Mouse (Mus musculus): ENCODE data around the gene Tap2. TPM values are rescaled to one million over a fixed set of nuclear protein-coding genes. Genes with fewer than 3 reads are reported as not detected.
A peak's percentile ranks its signal among the peaks of the same experiment; 100 is the strongest.

Tap2 gene
- polyA plus RNA-seq, 2 experiments: 2.4 to 2.9 TPM

- Histone ChIP-seq H3K27ac (replicated peaks; ENCODE audit: low read depth, low read length) (no peak overlapping the region), H3K4me3 (replicated peaks; ENCODE audit: low read length) (no peak overlapping the region), H3K27me3 (ENCODE audit: control insufficient read depth, insufficient read depth, low read length) (peaks cover 75% of the 10 kb centered on the region), H3K4me1 (ENCODE audit: control insufficient read depth, insufficient read depth, low read length) (peaks cover 3% of the 10 kb centered on the region; the same call in 1 of the 2 replicates), H3K9me3 (ENCODE audit: control insufficient read depth, low read length) (no peaks in the 10 kb centered on the region), H3K36me3 (ENCODE audit: control insufficient read depth, insufficient read depth, low read length) (no peaks in the 10 kb centered on the region), H3K9ac (ENCODE audit: low read depth, low read length, severe bottlenecking) (no peak overlapping the region), H3K4me2 (replicated peaks; ENCODE audit: low read depth, low read length, severe bottlenecking) (no peak overlapping the region)
- WGBS: 87% methylated on average over 4 of the region's 4 CpGs
- DNase-seq (ENCODE audit: low spot score): no peak
- TF ChIP-seq POLR2A (IDR thresholded peaks at IDR 0.05; ENCODE audit: borderline replicate concordance, extremely low read depth, insufficient read depth, insufficient read length): no peak
- ATAC-seq (ENCODE audit: low FRiP score, low read depth): no peak
These were observed 8.6 kb upstream of the Tap2 start for GRCm38 (mm10) chr17:34194723-34195122.

DNA sequence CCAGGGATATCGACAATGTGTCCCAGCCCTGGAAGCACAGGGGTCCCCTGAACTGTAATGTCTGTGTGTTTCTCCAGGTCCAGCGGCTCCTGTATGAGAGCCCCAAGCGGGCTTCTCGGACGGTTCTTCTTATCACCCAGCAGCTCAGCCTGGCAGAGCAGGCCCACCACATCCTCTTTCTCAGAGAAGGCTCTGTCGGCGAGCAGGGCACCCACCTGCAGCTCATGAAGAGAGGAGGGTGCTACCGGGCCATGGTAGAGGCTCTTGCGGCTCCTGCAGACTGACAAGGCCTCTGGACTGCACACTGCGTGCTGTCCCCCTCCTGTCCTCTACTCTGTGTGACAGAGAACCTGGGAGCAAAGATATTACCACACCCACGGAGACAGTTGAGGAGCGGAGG, 6.8 kb upstream of the Tap2 start:
- Histone ChIP-seq H3K36me3 (ENCODE audit: control insufficient read depth, insufficient read depth, low read length) (no peaks in the 10 kb centered on the region), H3K27me3 (ENCODE audit: control insufficient read depth, insufficient read depth, low read length) (peaks cover 75% of the 10 kb centered on the region), H3K4me3 (replicated peaks; ENCODE audit: low read length) (no peak overlapping the region), H3K27ac (replicated peaks; ENCODE audit: low read depth, low read length) (no peak overlapping the region), H3K9ac (ENCODE audit: low read depth, low read length, severe bottlenecking) (no peak overlapping the region), H3K9me3 (ENCODE audit: control insufficient read depth, low read length) (no peaks in the 10 kb centered on the region), H3K4me1 (ENCODE audit: control insufficient read depth, insufficient read depth, low read length) (peaks cover 3% of the 10 kb centered on the region; the same call in 1 of the 2 replicates), H3K4me2 (replicated peaks; ENCODE audit: low read depth, low read length, severe bottlenecking) (no peak overlapping the region)
- no peak for TF ChIP-seq POLR2A (IDR thresholded peaks at IDR 0.05; ENCODE audit: borderline replicate concordance, extremely low read depth, insufficient read depth, insufficient read length)
- ATAC-seq (ENCODE audit: low FRiP score, low read depth): no peak
- DNase-seq (ENCODE audit: low spot score): no peak
- 26% methylated on average over 12 of the region's 12 CpGs for WGBS

GRCm38 (mm10) chr17:34196941-34197894, 6.1 kb upstream of the Tap2 start, which contains the start of gene Psmb8:
Gene Psmb8 (plus strand): TSS chr17:34197721.
- no peak within 1 kb of the TSS for H3K27ac ChIP-seq (replicated peaks; ENCODE audit: low read depth, low read length)
- ATAC-seq (ENCODE audit: low FRiP score, low read depth) (peak; percentile 84), DNase-seq (ENCODE audit: low spot score) (peak; percentile 85)
- peaks cover 67% of the 10 kb centered on the region for H3K27me3 ChIP-seq (ENCODE audit: control insufficient read depth, insufficient read depth, low read length)
- 5% methylated on average over 40 of the region's 41 CpGs for WGBS
- H3K4me3 ChIP-seq (replicated peaks; ENCODE audit: low read length): peak within 1 kb of the TSS; percentile 33
- no peak within 1 kb of the TSS for H3K9ac ChIP-seq (ENCODE audit: low read depth, low read length, severe bottlenecking)
- peaks cover 3% of the 10 kb centered on the region; the same call in 1 of the 2 replicates for H3K4me1 ChIP-seq (ENCODE audit: control insufficient read depth, insufficient read depth, low read length)
- TF ChIP-seq POLR2A (IDR thresholded peaks at IDR 0.05; ENCODE audit: borderline replicate concordance, extremely low read depth, insufficient read depth, insufficient read length): no peak
- H3K36me3 ChIP-seq (ENCODE audit: control insufficient read depth, insufficient read depth, low read length): no peaks in the 10 kb centered on the region
- H3K4me2 ChIP-seq (replicated peaks; ENCODE audit: low read depth, low read length, severe bottlenecking): peak within 1 kb of the TSS; percentile 54
- no peaks in the 10 kb centered on the region for H3K9me3 ChIP-seq (ENCODE audit: control insufficient read depth, low read length)

DNA sequence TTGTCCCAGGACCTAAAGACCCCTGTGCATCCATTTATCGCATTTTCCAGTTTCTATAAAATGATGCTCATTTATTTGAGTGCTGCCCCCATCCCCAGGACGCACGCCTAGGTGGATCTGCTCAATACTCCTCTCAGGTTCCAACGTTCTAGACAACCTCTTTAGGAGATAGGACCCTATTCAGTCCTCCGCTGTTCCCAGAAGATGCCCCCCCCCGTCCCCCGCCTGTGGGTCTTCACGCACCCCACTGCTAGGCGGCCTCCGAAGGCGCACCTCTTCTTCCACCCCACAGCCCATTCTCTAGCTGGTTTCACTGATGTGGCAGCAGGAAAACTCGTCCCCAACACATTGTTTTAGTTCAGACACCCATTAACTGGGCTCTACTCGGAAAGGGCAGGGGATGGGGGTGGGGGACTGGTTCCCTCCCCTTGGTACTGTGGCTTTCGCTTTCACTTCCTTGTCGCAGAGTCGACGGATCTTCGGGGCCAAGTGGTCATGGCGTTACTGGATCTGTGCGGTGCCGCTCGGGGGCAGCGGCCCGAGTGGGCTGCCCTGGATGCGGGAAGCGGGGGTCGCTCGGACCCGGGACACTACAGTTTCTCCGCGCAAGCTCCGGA, 5.3 kb upstream of the Tap2 start:
- Histone ChIP-seq H3K27me3 (ENCODE audit: control insufficient read depth, insufficient read depth, low read length) (peaks cover 59% of the 10 kb centered on the region), H3K4me1 (ENCODE audit: control insufficient read depth, insufficient read depth, low read length) (peaks cover 3% of the 10 kb centered on the region; the same call in 1 of the 2 replicates), H3K9me3 (ENCODE audit: control insufficient read depth, low read length) (no peaks in the 10 kb centered on the region), H3K27ac (replicated peaks; ENCODE audit: low read depth, low read length) (no peak overlapping the region), H3K36me3 (ENCODE audit: control insufficient read depth, insufficient read depth, low read length) (no peaks in the 10 kb centered on the region), H3K4me3 (replicated peaks; ENCODE audit: low read length) (peak overlapping the region; percentile 33), H3K4me2 (replicated peaks; ENCODE audit: low read depth, low read length, severe bottlenecking) (peak overlapping the region; percentile 54), H3K9ac (ENCODE audit: low read depth, low read length, severe bottlenecking) (no peak overlapping the region)
- no peak for ATAC-seq (ENCODE audit: low FRiP score, low read depth)
- TF ChIP-seq POLR2A (IDR thresholded peaks at IDR 0.05; ENCODE audit: borderline replicate concordance, extremely low read depth, insufficient read depth, insufficient read length): no peak
- DNase-seq (ENCODE audit: low spot score): no peak
- WGBS: 2% methylated on average over 32 of the region's 32 CpGs

GRCm38 (mm10) chr17:34198521-34198912, 4.8 kb upstream of the Tap2 start:
- ATAC-seq (ENCODE audit: low FRiP score, low read depth) (no peak), DNase-seq (ENCODE audit: low spot score) (no peak)
- Histone ChIP-seq H3K36me3 (ENCODE audit: control insufficient read depth, insufficient read depth, low read length) (no peaks in the 10 kb centered on the region), H3K4me3 (replicated peaks; ENCODE audit: low read length) (peak overlapping the region; percentile 33), H3K4me1 (ENCODE audit: control insufficient read depth, insufficient read depth, low read length) (peaks cover 3% of the 10 kb centered on the region; the same call in 1 of the 2 replicates), H3K27ac (replicated peaks; ENCODE audit: low read depth, low read length) (no peak overlapping the region), H3K27me3 (ENCODE audit: control insufficient read depth, insufficient read depth, low read length) (peaks cover 55% of the 10 kb centered on the region), H3K9me3 (ENCODE audit: control insufficient read depth, low read length) (no peaks in the 10 kb centered on the region), H3K9ac (ENCODE audit: low read depth, low read length, severe bottlenecking) (no peak overlapping the region), H3K4me2 (replicated peaks; ENCODE audit: low read depth, low read length, severe bottlenecking) (peak overlapping the region; percentile 54)
- 6% methylated on average over 11 of the region's 11 CpGs for WGBS
- TF ChIP-seq POLR2A (IDR thresholded peaks at IDR 0.05; ENCODE audit: borderline replicate concordance, extremely low read depth, insufficient read depth, insufficient read length): no peak

Measured in limb, embryonic 14.5 days (tissue).